Mouse (Mus musculus): Measurements from ENCODE around the gene Tnnt2.

Gene Tnnt2

GRCm38 (mm10) chr1:135856070-135856469 lies 19.9 kb downstream of the Tnnt2 start:
- DNase-seq: no peak

GRCm38 (mm10) chr1:135857137-135857775 lies 21.1 kb downstream of the Tnnt2 start:
- DNase-seq: no peak

DNA sequence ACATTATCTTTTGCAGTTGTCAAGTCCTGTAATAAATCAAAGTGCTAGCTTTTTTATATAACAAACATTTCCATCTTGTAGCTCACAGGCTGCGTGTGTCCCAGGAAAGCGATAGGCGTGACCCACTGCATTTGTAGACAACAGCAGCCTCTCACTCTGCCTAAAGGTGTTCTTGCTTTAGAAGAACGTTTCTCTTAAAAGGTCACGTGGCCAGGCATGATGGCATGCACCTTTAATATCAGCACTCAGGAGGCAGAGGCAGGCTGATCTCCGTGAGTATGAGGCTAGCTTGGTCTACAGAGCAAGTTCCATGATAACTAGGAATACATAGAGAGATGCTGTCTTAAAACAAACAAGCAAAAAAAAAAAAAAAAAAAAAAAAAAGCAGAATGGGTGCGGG lies 22.4 kb downstream of the Tnnt2 start:
- no peak for DNase-seq

DNA sequence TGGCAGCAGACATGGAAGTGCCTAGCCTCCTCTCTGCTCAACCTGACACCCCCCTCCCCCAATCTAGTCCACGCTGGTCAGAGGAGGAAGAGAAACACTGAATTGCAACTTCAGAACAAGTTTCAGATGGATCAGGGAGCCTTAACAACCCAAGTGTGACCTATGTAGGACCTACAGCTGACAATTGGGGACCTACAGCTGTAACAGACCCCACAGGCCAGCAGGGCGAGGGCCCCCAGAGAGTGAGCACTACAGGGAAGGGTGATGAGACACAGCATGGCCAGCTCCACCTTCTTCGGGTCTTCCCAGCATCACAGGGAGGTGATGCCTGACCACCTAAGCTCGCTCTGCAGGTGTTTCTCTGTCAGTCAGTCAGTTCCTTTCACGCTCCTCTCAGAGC lies 24.9 kb downstream of the Tnnt2 start:
- DNase-seq: no peak

GRCm38 (mm10) chr1:135861980-135862552 lies 25.9 kb downstream of the Tnnt2 start:
- no peak for DNase-seq

GRCm38 (mm10) chr1:135862561-135862960 lies 26.4 kb downstream of the Tnnt2 start:
- DNase-seq: no peak

GRCm38 (mm10) chr1:135863786-135864335 lies 27.7 kb downstream of the Tnnt2 start:
- DNase-seq: no peak

- no peak for DNase-seq
Measured at GRCm38 (mm10) chr1:135864830-135865229, 28.7 kb downstream of the Tnnt2 start.

- peak; percentile 91 to 94 for DNase-seq
Measured at GRCm38 (mm10) chr1:135865518-135866194, 29.5 kb downstream of the Tnnt2 start.

GRCm38 (mm10) chr1:135868570-135868969 lies 32.4 kb downstream of the Tnnt2 start:
- DNase-seq: no peak

DNA sequence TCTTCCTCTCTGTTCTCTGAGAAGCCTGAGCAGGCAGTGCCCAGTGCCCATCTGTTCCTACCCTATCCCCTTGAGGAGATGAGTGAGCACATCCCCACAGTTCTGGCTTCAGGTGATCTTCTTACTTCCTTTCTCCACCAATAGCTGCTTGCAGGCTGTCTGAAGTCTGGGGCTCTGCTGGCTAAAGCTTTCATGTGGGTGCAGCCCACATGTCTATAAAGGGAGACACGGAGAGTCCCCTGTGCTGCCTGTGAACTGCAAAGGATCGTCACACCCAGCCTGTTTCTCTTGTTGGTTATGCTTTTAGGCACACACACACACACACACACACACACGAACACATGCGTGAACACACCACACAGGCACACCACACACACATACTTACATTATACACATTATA lies 36.8 kb downstream of the Tnnt2 start:
- DNase-seq: no peak

DNA sequence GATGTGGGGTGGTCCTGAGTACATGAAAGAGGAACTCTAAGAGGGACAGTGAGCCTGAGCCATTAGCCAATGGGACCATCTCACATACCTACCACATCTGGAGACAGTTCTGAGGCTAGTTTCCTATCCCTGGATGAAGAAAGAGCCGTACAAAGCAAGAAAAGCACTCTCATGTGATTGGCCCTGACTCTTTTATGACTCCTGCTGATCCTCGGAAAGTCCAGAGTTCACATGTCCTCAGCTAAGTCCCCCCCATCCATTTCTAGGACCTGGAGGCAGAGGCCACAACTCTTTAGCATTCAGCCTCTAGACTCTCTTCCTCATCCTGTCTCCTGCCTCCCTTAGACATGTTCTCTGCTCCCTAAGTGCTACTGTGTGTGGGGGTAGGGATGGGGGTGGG lies 41.1 kb downstream of the Tnnt2 start:
- no peak for DNase-seq

GRCm38 (mm10) chr1:135882385-135883109 lies 46.4 kb downstream of the Tnnt2 start:
- peak; percentile 51 to 77 for DNase-seq

DNA sequence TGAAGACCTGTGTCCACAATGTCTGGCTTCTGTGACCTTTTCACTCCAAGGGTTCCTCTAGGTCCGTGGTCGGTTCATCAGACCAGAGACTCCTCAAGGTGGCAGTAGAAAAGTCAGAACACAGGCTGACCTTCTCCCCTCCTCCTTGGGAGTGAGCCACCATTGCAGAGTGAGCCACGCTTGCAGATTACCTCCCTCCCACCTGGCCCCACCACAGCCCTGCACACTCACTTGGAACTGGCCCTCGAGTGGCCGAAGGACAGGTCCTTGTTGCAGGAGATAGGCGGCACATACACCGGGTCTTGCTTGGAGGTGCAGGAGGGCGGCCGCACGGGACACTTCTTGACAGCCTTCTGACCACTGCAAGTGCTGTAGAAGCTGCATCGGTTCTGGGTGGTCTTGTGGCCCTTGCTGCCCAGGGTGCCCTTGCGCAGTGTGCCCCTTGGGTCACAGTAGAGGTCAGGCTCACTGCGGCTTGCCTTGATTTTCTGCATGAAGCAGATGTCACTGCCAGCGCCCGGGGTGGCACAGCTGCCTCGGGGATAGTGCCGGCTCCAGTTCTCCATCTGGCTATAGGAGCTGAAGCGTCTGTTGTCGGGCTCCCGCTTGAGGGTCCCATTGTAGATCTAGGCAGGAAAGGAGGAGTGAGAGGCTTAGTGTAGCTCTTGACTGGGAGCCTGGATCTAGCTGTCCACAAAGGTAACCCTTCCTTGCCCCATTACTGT lies 53.5 kb downstream of the Tnnt2 start:
- DNase-seq: no peak

GRCm38 (mm10) chr1:135891424-135892216 lies 55.5 kb downstream of the Tnnt2 start:
- DNase-seq: no peak

DNA sequence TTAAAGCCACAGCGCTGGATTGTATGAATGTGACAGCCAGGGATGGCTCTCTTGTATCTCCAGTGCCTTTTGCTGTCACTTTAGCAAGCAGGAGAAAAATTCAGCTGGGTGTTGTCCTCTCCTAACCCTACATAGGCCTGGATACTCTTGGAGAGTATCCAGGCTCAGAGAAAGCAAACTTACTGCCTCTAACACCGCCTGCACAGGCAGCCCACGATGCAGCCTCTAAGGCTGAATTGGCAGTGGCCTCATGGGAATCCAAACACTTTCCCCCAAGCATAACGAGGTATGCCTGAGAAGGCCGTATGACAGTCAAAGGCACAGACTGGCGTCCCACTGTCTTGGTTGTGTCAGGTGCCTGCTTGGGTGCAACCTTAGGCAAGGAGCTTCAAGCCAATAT lies 56.1 kb downstream of the Tnnt2 start:
- DNase-seq: no peak

GRCm38 (mm10) chr1:135892764-135893163 lies 56.6 kb downstream of the Tnnt2 start:
- no peak for DNase-seq

GRCm38 (mm10) chr1:135893377-135893776 lies 57.2 kb downstream of the Tnnt2 start:
- peak; percentile 56 to 69 for DNase-seq

- DNase-seq: no peak
Measured at GRCm38 (mm10) chr1:135895367-135895766, 59.2 kb downstream of the Tnnt2 start.

DNA sequence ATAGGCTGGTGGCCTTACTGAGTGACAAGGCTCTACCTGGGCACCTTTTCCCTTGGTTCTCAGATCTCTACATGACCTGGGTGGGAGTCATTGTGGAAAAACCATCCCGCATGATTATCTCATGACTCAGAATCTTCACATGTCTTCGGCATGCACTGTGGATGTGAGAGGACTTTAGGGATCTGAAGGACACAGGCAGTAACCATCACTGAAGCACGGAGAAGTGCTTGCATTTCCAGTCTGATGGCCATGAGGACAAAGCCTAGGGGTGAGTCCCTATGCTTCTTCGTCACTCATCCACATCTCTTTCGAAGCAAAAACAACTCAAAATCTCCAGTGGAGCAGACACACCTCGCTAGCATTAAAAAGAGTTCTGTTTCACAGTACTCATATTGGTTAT lies 63.1 kb downstream of the Tnnt2 start:
- no peak for DNase-seq

GRCm38 (mm10) chr1:135899991-135900515 lies 63.9 kb downstream of the Tnnt2 start:
- no peak for DNase-seq

Data from cerebellum, postnatal 25 days (tissue).